Mouse (Mus musculus): Measurements from ENCODE around the gene Ttc19.
"Not testable (repeated sequence)": the region's sequence is repeated elsewhere in the genome, so short reads cannot be mapped to it uniquely, and the experiment has no call there.

The Ttc19 gene

DNA sequence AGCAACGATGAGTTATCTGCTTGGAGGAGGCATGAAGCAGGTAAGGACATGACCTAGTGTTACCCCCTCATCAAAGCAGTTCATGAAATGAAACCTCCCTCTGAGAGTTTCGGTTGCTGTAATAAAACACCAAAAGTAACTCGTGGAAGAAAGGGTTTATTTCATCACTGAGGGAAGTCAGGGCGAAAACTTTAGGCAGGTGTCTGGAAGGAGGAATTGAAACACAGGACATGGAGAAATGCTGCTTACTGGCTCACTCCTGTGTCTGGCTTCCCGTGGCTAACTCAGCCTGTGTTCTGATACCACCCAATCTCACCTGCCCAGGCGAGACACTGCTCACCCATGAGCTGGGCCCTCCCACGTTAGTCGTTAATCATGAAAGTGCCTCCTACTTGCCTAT, 3.7 kb downstream of the Ttc19 start:
- DNase-seq, result no peak

GRCm38 (mm10) chr11:62287700-62288099, 6.4 kb downstream of the Ttc19 start:
- no peak for DNase-seq

GRCm38 (mm10) chr11:62294121-62294520, 12.8 kb downstream of the Ttc19 start:
- no peak for DNase-seq

GRCm38 (mm10) chr11:62298883-62299282, 17.6 kb downstream of the Ttc19 start:
- no peak for DNase-seq

GRCm38 (mm10) chr11:62305866-62306265, 24.6 kb downstream of the Ttc19 start:
- DNase-seq, result no peak

- no peak for DNase-seq
Observed at GRCm38 (mm10) chr11:62309296-62309695, 28.0 kb downstream of the Ttc19 start.

DNA sequence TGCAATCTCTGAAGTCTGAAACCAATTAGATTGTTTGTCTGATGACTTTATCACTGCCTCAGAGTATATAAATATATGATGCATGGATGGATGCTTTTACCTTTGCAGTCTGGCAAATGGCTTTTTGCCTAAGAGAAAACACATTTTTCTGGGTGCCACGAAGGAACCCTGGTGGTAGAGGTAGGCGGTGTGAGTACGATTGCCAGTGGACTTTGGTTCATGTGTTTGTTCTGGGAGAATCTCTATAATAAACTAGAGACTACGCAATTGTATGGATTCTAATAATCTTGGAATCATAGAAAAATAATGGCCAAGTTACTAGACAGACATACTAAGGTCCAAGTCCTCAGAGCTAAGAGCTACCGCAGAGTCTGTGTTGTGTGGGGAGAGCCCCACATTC, 33.7 kb downstream of the Ttc19 start:
- DNase-seq, result no peak

DNA sequence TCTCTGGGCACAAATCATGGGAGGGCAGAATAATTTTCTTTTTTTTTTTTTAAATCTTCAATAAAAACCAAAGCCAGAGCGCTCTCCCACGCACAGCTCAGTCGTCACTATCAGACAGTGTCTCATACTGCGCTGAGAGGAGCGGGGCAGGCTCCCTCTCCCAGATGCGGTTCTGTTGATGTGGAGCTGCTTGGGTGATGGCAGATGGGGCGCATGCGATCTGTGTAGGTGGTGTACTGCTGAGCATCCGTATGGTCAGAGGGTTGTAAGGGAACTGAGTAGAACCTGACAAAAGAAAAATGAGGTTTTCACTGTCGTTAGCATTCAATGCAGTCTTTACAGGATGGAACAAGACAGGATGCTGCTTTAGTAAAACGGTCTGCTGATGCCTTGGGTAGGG, 36.5 kb downstream of the Ttc19 start:
- no peak for DNase-seq

- DNase-seq, result no peak
Observed at GRCm38 (mm10) chr11:62320097-62320496, 38.8 kb downstream of the Ttc19 start.

- no peak for DNase-seq
Observed at GRCm38 (mm10) chr11:62323659-62324058, 42.4 kb downstream of the Ttc19 start.

GRCm38 (mm10) chr11:62331141-62331540, 49.9 kb downstream of the Ttc19 start:
- DNase-seq, result no peak

DNA sequence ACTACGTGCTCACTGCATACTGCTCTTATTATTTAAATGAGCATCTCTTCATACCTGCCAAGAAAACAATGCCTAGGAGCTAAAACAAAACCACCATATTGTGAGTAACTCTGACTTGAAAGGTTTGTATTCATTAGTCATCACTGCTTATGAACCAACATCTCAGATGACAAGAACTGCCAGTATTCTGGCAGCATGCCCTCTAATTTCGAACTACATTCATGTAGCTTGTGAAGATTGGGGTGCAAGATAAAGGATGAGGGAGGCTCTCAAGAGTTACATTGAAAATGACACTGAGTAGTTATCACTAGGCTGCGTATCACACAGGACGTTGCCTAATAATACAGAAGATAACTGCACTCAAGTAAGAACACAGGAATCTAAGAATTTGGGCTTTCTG, 51.0 kb downstream of the Ttc19 start:
- DNase-seq, result no peak

- DNase-seq, result no peak
Observed at GRCm38 (mm10) chr11:62343002-62343401, 61.7 kb downstream of the Ttc19 start.

- DNase-seq, result no peak
Observed at GRCm38 (mm10) chr11:62351948-62352347, 70.7 kb downstream of the Ttc19 start.

DNA sequence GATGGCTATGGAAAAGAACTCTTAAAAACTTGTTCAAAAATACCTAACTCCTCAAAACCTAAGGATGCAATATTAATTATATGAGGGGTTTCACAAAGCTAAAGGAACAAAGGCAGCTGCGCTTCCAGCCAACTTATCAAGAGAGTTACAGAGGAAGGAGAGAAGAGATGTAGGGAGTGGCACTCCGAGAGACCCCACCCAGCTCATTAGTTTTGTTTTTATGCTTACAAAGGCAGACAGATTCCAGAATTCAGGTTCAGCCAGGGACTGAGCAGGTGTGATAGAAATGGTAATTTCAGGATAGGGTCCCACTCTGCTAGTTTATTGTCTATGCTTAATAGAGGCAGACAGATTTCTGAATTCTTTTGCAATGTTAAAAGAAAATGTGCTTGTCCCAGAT, 73.9 kb downstream of the Ttc19 start:
- no peak for DNase-seq

- DNase-seq, result no peak
Observed at GRCm38 (mm10) chr11:62366879-62367278, 85.6 kb downstream of the Ttc19 start.

DNA sequence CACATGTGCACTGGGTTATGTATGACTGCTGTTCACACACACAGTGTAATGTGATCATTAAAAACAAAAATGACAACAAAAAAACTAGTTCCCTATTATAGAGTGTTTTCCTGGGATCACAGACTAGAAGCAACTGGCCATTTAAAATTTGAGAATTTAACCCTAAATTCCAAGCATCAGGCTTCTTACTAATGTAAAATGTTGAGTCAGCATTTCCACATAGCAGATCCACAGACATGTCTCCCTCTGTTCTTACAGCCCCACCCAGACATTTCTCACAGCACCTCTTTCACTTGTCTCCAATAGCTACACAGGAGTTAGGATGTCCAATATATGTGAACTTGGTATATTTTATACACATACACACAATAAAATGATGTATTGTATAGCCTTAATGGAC, 88.7 kb downstream of the Ttc19 start:
- no peak for DNase-seq

DNA sequence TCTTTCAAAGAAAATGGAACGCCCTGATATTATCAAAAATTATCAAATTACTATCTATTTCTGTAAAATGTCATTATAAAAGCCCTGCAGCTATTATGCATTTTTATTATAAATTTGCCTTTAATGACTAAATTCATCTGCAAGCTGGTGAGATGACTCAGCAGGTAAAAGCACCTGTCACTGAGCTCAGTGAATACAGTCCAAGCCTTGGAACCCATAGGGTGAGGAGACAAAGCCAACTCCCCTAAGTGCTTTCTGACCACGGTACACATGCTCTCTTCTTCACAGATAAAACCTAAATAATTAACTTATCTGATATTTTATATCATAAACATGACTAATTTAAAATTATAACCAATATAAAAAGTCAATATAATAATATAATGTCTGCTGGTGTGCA, 90.5 kb downstream of the Ttc19 start:
- DNase-seq, result no peak

DNA sequence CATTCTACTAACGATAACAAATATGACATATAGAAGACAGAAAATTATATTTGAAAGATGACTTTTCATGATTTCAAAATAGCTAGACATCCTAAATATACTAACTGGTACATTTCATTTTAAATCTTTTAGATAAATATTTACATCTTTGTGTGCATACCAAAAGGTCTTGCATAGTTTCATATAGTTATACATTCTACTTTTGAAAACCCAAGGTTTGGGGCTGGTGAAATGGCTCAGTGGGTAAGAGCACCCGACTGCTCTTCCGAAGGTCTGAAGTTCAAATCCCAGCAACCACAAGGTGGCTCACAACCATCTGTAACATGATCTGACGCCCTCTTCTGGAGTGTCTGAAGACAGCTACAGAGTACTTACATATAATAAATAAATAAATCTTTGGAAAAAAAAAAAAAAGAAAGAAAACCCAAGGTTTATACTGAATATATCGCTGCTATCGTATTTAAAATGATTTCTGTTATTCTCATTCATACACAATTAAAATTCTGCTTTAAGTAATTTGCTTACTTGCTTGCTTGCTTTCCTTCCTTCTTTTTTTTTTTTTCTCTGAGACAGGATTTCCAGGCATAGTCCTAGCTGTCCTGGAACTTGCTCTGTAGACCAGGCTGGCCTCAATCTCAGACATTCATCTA, 96.1 kb downstream of the Ttc19 start:
- DNase-seq, result not testable (repeated sequence)

All from thymus, adult 18-20 months (tissue).